8 mouse cellular contexts compared by ENCODE assay signal in genomic region chr14:45690520-45691246, GRCm38 (mm10). TPM values are rescaled to one million over a fixed set of nuclear protein-coding genes. Genes with fewer than 3 reads are reported as not detected.
DNase-seq lines count a peak whose midpoint lies in the region; ATAC-seq and TF ChIP-seq lines count a peak whose summit lies in the region.

No protein-coding gene starts in this region.

- H3K27me3 ChIP-seq in E14TG2a.4 (ENCODE audit: insufficient read depth, low read length): no peaks in the 10 kb centered on the region
- no peaks in the 10 kb centered on the region for H3K27me3 ChIP-seq in forebrain, embryonic 11.5 days (ENCODE audit: control insufficient read depth, insufficient read depth, low read length)
- H3K27me3 ChIP-seq in heart, postnatal 0 days (ENCODE audit: control insufficient read depth, insufficient read depth, low read length): 0 out of 2 replicates have a peak, but pooled peaks cover 3% of the 10 kb centered on the region
- H3K27me3 ChIP-seq in liver, embryonic 15.5 days: no peaks in the 10 kb centered on the region; the same call in 1 of the 2 replicates
- H3K27me3 ChIP-seq in neural tube, embryonic 12.5 days (replicated peaks): no peaks in the 10 kb centered on the region

- TF ChIP-seq CTCF in E14TG2a.4 (conservative IDR thresholded peaks at IDR 0.05; ENCODE audit: low read length): peak; percentile 65
- TF ChIP-seq CTCF in heart, postnatal 0 days (IDR thresholded peaks at IDR 0.05; ENCODE audit: low read depth): peak; percentile 68

- peaks cover 9% of the 10 kb centered on the region for H3K4me1 ChIP-seq in E14TG2a.4 (replicated peaks; ENCODE audit: low read depth, low read length)
- H3K4me1 ChIP-seq in forebrain, embryonic 11.5 days (replicated peaks; ENCODE audit: control insufficient read depth, insufficient read depth, low read length): no peaks in the 10 kb centered on the region
- no peaks in the 10 kb centered on the region for H3K4me1 ChIP-seq in heart, postnatal 0 days (ENCODE audit: control insufficient read depth, insufficient read depth)
- peaks cover 6% of the 10 kb centered on the region for H3K4me1 ChIP-seq in liver, embryonic 15.5 days (replicated peaks)
- no peaks in the 10 kb centered on the region for H3K4me1 ChIP-seq in neural tube, embryonic 12.5 days

- no peak for TF ChIP-seq EP300 in heart, postnatal 0 days (IDR thresholded peaks at IDR 0.05; ENCODE audit: low read depth)

- peak overlapping the region; percentile 74 for H3K4me3 ChIP-seq in E14TG2a.4 (replicated peaks; ENCODE audit: low read length)
- H3K4me3 ChIP-seq in forebrain, embryonic 11.5 days (ENCODE audit: low read depth, low read length): peak overlapping the region; percentile 36
- peak overlapping the region; percentile 52 for H3K4me3 ChIP-seq in heart, postnatal 0 days (ENCODE audit: low read depth, low read length)
- peak overlapping the region; percentile 48 for H3K4me3 ChIP-seq in liver, embryonic 15.5 days (replicated peaks)
- peak overlapping the region; percentile 40 for H3K4me3 ChIP-seq in neural tube, embryonic 12.5 days

- peak overlapping the region; percentile 64 for H3K9ac ChIP-seq in forebrain, embryonic 11.5 days (ENCODE audit: low read length)
- peak overlapping the region; percentile 41; the same call in 1 of the 2 replicates for H3K9ac ChIP-seq in heart, postnatal 0 days (replicated peaks; ENCODE audit: low read depth, low read length)
- no peak overlapping the region; the same call in 1 of the 2 replicates for H3K9ac ChIP-seq in liver, embryonic 15.5 days
- peak overlapping the region; percentile 50 for H3K9ac ChIP-seq in neural tube, embryonic 12.5 days

- no peak overlapping the region for H3K27ac ChIP-seq in forebrain, embryonic 11.5 days (ENCODE audit: low read depth, low read length)
- no peak overlapping the region for H3K27ac ChIP-seq in heart, postnatal 0 days (ENCODE audit: low read depth)
- no peak overlapping the region for H3K27ac ChIP-seq in liver, embryonic 15.5 days (replicated peaks)
- no peak overlapping the region for H3K27ac ChIP-seq in neural tube, embryonic 12.5 days

- ATAC-seq in forebrain, embryonic 11.5 days (replicated peaks; ENCODE audit: low FRiP score): peak; percentile 91
- peak; percentile 64 for ATAC-seq in heart, postnatal 0 days (ENCODE audit: insufficient read depth, low read depth)
- ATAC-seq in liver, embryonic 15.5 days (ENCODE audit: insufficient read depth): no peak
- peak; percentile 95 for ATAC-seq in neural tube, embryonic 12.5 days (ENCODE audit: low FRiP score, low read depth)

- peak; percentile 40 for DNase-seq in c-Kit-positive CD71-negative TER-119-negative erythroid progenitor cells, embryonic 14.5 days (ENCODE audit: low read depth)
- peak; percentile 78 for DNase-seq in forebrain, embryonic 11.5 days (ENCODE audit: low spot score)
- DNase-seq in heart, postnatal 0 days (ENCODE audit: low spot score): peak; percentile 32
- peak; percentile 48 to 69 for DNase-seq in kidney, postnatal 36 days
- DNase-seq in testis, postnatal 10 days (ENCODE audit: low spot score): peak; percentile 54

- no peaks in the 10 kb centered on the region for H3K36me3 ChIP-seq in E14TG2a.4 (ENCODE audit: insufficient read depth, low read length)
- no peaks in the 10 kb centered on the region for H3K36me3 ChIP-seq in forebrain, embryonic 11.5 days (ENCODE audit: control insufficient read depth, insufficient read depth, low read length)
- H3K36me3 ChIP-seq in heart, postnatal 0 days (replicated peaks; ENCODE audit: control insufficient read depth, insufficient read depth, low read length): no peaks in the 10 kb centered on the region
- H3K36me3 ChIP-seq in liver, embryonic 15.5 days (replicated peaks): no peaks in the 10 kb centered on the region
- H3K36me3 ChIP-seq in neural tube, embryonic 12.5 days: no peaks in the 10 kb centered on the region

- peak overlapping the region; percentile 56 for H3K4me2 ChIP-seq in forebrain, embryonic 11.5 days (ENCODE audit: low read depth, low read length, severe bottlenecking)
- peak overlapping the region; percentile 67 for H3K4me2 ChIP-seq in heart, postnatal 0 days (ENCODE audit: low read depth, low read length)
- peak overlapping the region; percentile 64 for H3K4me2 ChIP-seq in liver, embryonic 15.5 days
- peak overlapping the region; percentile 62 for H3K4me2 ChIP-seq in neural tube, embryonic 12.5 days (replicated peaks)

- H3K9me3 ChIP-seq in E14TG2a.4 (ENCODE audit: low read length): no peaks in the 10 kb centered on the region
- no peaks in the 10 kb centered on the region for H3K9me3 ChIP-seq in forebrain, embryonic 11.5 days (ENCODE audit: control insufficient read depth, low read length)
- H3K9me3 ChIP-seq in heart, postnatal 0 days (replicated peaks; ENCODE audit: control insufficient read depth, low read length): no peaks in the 10 kb centered on the region
- H3K9me3 ChIP-seq in liver, embryonic 15.5 days (replicated peaks): no peaks in the 10 kb centered on the region
- H3K9me3 ChIP-seq in neural tube, embryonic 12.5 days: no peaks in the 10 kb centered on the region

- under 1% methylated on average over 16 of the region's 16 CpGs for WGBS in forebrain, embryonic 11.5 days
- 2% methylated on average over 16 of the region's 16 CpGs for WGBS in heart, postnatal 0 days
- 2% methylated on average over 16 of the region's 16 CpGs for WGBS in liver, embryonic 15.5 days (ENCODE audit: insufficient replicate concordance)
- WGBS in neural tube, embryonic 12.5 days: 1% methylated on average over 16 of the region's 16 CpGs

RNA-seq across cellular contexts. Expression of gene Ddhd1, which starts 32.7 kb away (rescaled TPM):
- polyA plus RNA-seq in forebrain, embryonic 11.5 days (2014; fragmentation: Nextera tagmentation; extraction: Ambion mirVana): 12.7 and 13.1 TPM in 2 replicates
- 12.0 and 18.6 TPM in 2 replicates for total RNA-seq in heart, postnatal 0 days (2014; rRNA removed; ENCODE audit: low replicate concordance)
- 3.4 and 3.6 TPM in 2 replicates for polyA plus RNA-seq in heart, postnatal 0 days (2015; fragmentation: Nextera tagmentation; extraction: Ambion mirVana)
- 6.9 and 7.4 TPM in 2 replicates for polyA plus RNA-seq in liver, embryonic 15.5 days (2015; fragmentation: Nextera tagmentation; extraction: Ambion mirVana)
- polyA plus RNA-seq in neural tube, embryonic 12.5 days (2016; fragmentation: Nextera tagmentation; extraction: Ambion mirVana): 23.3 and 23.5 TPM in 2 replicates
